Mouse (Mus musculus) MEL (cell line): ENCODE results near the gene Pradc1. TPM values are rescaled to one million over a fixed set of nuclear protein-coding genes. Genes with fewer than 3 reads are reported as not detected.

Experiments used
- DNase-seq: peaks from one replicate; pipeline ENCODE4 v3.0.0; 2011; ENCODE audit warnings: low read depth, low spot score
- H3K27ac ChIP-seq: 2 replicates; pipeline ENCODE4 v1.5.1; 2012; ENCODE audit warnings: low read depth, mild to moderate bottlenecking, control low read depth, low read length, moderate library complexity; ENCODE audit not compliant: control insufficient read depth
- H3K27me3 ChIP-seq, 2 experiments: fragments of 150-350 bp in 1 of 2; sonication (generic) in 1 of 2; 2 replicates each; pipeline ENCODE4 v1.6.1; 2012; ENCODE audit warnings: low read length in 2 of 2, mild to moderate bottlenecking in 2 of 2, improper control_type of control experiment in 1 of 2, moderate library complexity in 1 of 2; ENCODE audit not compliant: insufficient read depth in 2 of 2, control insufficient read depth in 1 of 2
- H3K36me3 ChIP-seq, 2 experiments: 2 replicates each; pipeline ENCODE4 v1.6.1; 2012 to 2014; ENCODE audit warnings: low read length in 2 of 2, improper control_type of control experiment in 1 of 2, inconsistent platforms in 1 of 2, mild to moderate bottlenecking in 1 of 2; ENCODE audit not compliant: insufficient read depth in 2 of 2, control insufficient read depth in 1 of 2
- H3K4me1 ChIP-seq, 2 experiments: fragments of 150-350 bp in 1 of 2; sonication (generic) in 1 of 2; 2 replicates each; pipeline ENCODE4 v1.6.1; 2012; ENCODE audit warnings: low read length in 2 of 2, improper control_type of control experiment in 1 of 2, mild to moderate bottlenecking in 1 of 2; ENCODE audit not compliant: insufficient read depth in 2 of 2, control insufficient read depth in 1 of 2
- H3K4me3 ChIP-seq, 2 experiments: fragments of 150-350 bp in 1 of 2; sonication (generic) in 1 of 2; 2 replicates each; pipeline ENCODE4 v1.5.1; 2012; ENCODE audit warnings: low read depth in 2 of 2, low read length in 2 of 2, mild to moderate bottlenecking in 2 of 2, moderate library complexity in 2 of 2, control low read depth in 1 of 2, improper control_type of control experiment in 1 of 2; ENCODE audit not compliant: control insufficient read depth in 1 of 2, insufficient read depth in 1 of 2
- H3K79me2 ChIP-seq: 2 replicates; pipeline ENCODE4 v1.6.1; 2012; ENCODE audit warnings: mild to moderate bottlenecking, low read length, moderate library complexity; ENCODE audit not compliant: control insufficient read depth, poor library complexity, insufficient read depth
- H3K9ac ChIP-seq: 2 replicates; pipeline ENCODE4 v1.6.1; 2012; ENCODE audit warnings: low read depth, mild to moderate bottlenecking, control low read depth, low read length, moderate library complexity; ENCODE audit not compliant: control insufficient read depth, poor library complexity, severe bottlenecking
- H3K9me3 ChIP-seq: fragments of 150-350 bp; sonication (generic); replicated peaks from 2 replicates; pipeline ENCODE4 v1.6.1; 2012; ENCODE audit warnings: mild to moderate bottlenecking, low read length, improper control_type of control experiment, moderate library complexity; ENCODE audit not compliant: insufficient read depth
- CHD1 ChIP-seq: IDR thresholded peaks from 2 replicates; pipeline ENCODE4 v1.6.1; 2012; ENCODE audit warnings: low read depth, mild to moderate bottlenecking, inconsistent platforms, low read length, improper control_type of control experiment
- CHD2 ChIP-seq: IDR thresholded peaks from 2 replicates; pipeline ENCODE4 v1.6.1; 2011; ENCODE audit warnings: low read length, improper control_type of control experiment
- CTCF ChIP-seq, 3 experiments: IDR thresholded peaks in 2 of 3; conservative IDR thresholded peaks in 1 of 3; 2 replicates each; pipeline ENCODE4 v1.5.1; 2011 to 2012; ENCODE audit warnings: low read length in 3 of 3, low read depth in 2 of 3, mild to moderate bottlenecking in 2 of 3, improper control_type of control experiment in 1 of 3, inconsistent platforms in 1 of 3, mixed read lengths in 1 of 3, moderate library complexity in 1 of 3; ENCODE audit not compliant: control insufficient read depth in 1 of 3, insufficient read depth in 1 of 3, poor library complexity in 1 of 3, severe bottlenecking in 1 of 3
- E2F4 ChIP-seq: IDR thresholded peaks from 2 replicates; pipeline ENCODE4 v1.6.1; 2011; ENCODE audit warnings: low read depth, low read length, improper control_type of control experiment, borderline replicate concordance
- ELF1 ChIP-seq: IDR thresholded peaks from 2 replicates; pipeline ENCODE4 v1.6.1; 2014; ENCODE audit warnings: low read depth, mild to moderate bottlenecking, inconsistent platforms, low read length, improper control_type of control experiment, moderate library complexity
- GATA1 ChIP-seq: IDR thresholded peaks from 2 replicates; pipeline ENCODE4 v1.6.1; 2011; ENCODE audit warnings: low read depth, low read length, improper control_type of control experiment
- HCFC1 ChIP-seq: IDR thresholded peaks from 2 replicates; pipeline ENCODE4 v1.6.1; 2012; ENCODE audit warnings: low read depth, mild to moderate bottlenecking, inconsistent platforms, low read length, improper control_type of control experiment, moderate library complexity
- MYC ChIP-seq: IDR thresholded peaks from 2 replicates; pipeline ENCODE4 v1.6.1; 2011; ENCODE audit warnings: low read depth, mild to moderate bottlenecking, low read length, improper control_type of control experiment, moderate library complexity
- NELFE ChIP-seq: IDR thresholded peaks from 2 replicates; pipeline ENCODE4 v1.6.1; 2011; ENCODE audit warnings: low read depth, low read length, improper control_type of control experiment
- USF2 ChIP-seq, 2 experiments: IDR thresholded peaks; 2 replicates each; pipeline ENCODE4 v1.6.1; 2011 to 2012; ENCODE audit warnings: improper control_type of control experiment in 2 of 2, low read length in 2 of 2, borderline replicate concordance in 1 of 2, inconsistent platforms in 1 of 2, low read depth in 1 of 2, mild to moderate bottlenecking in 1 of 2; ENCODE audit not compliant: insufficient read depth in 1 of 2
- ZKSCAN1 ChIP-seq: IDR thresholded peaks from 2 replicates; pipeline ENCODE4 v1.6.1; 2012; ENCODE audit warnings: low read depth, mild to moderate bottlenecking, inconsistent platforms, low read length, improper control_type of control experiment, moderate library complexity
- polyA plus RNA-seq, 2 experiments: library from polyadenylated mRNA; stranded (reverse) in 1 of 2; unstranded in 1 of 2; fragments of >175 nt in 1 of 2; fragments of >200 nt in 1 of 2; gene quantifications; 2 replicates each; pipeline versions ENCODE4 v1.2.1 to v1.2.4; 2012; ENCODE audit warnings: low replicate concordance in 2 of 2, low read depth in 1 of 2; ENCODE audit not compliant: insufficient read length in 2 of 2, insufficient read depth in 1 of 2, missing spikeins in 1 of 2
- total RNA-seq: library from RNA; depleted of rRNA; stranded (reverse); fragments of 300-350 nt; gene quantifications from 2 replicates; pipeline ENCODE4 v1.2.3, GENCODE M21; 2012

Gene Pradc1
- total and polyA plus RNA-seq, 3 experiments: 33.6 to 47.9 TPM; not detected in 1

DNA sequence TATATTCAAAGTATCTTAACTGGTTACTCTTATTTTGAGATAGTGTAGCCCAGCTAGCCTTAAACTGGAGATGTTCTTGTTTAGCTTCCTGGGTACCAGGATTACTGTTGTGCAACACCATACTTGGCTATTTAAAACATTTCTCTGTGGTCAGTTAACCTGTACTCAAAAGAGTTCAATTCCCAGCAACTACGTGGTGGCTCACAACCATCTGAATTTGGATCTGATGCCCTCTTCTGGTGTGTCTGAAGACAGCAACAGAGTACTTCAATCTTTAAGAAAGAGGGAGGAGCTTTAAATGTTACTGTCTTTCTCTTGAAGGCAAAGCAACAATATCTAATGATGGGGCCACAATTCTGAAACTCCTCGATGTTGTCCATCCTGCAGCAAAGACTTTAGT, 7.9 kb upstream of the Pradc1 start:
- peaks cover 28 to 33% of the 10 kb centered on the region in 2 experiments for H3K36me3 ChIP-seq

GRCm38 (mm10) chr6:85452816-85453215, 1.0 kb upstream of the Pradc1 start:
- Histone ChIP-seq H3K27ac (peak overlapping the region; percentile 70), H3K36me3 (peaks cover 5 to 44% of the 10 kb centered on the region in 2 experiments), H3K27me3 (no peaks in the 10 kb centered on the region), H3K9me3 (no peaks in the 10 kb centered on the region), H3K9ac (peak overlapping the region; percentile 81), H3K4me3 (peak overlapping the region; percentile 74 to 92), H3K4me1 (peaks cover 8 to 24% of the 10 kb centered on the region in 2 experiments; a peak in 2 of 4 replicates), H3K79me2 (peaks cover 64% of the 10 kb centered on the region)
- DNase-seq: peak; percentile 51
- TF ChIP-seq ZKSCAN1 (no peak), NELFE (no peak), USF2 (IDR thresholded peaks at IDR 0.05; ENCODE audit: borderline replicate concordance in 1 of 2, insufficient read depth in 1 of 2, low read depth in 1 of 2, low read length in 2 of 2) (no peak), MYC (no peak), HCFC1 (no peak), E2F4 (no peak), CTCF (IDR thresholded peaks at IDR 0.05 in 2 of 3, conservative IDR thresholded peaks at IDR 0.05 in 1 of 3; ENCODE audit: control insufficient read depth in 1 of 3, insufficient read depth in 1 of 3, low read depth in 2 of 3, low read length in 3 of 3, poor library complexity in 1 of 3, severe bottlenecking in 1 of 3) (no peak), CHD2 (no peak), GATA1 (no peak)

More for the DNA sequence above, 7.9 kb upstream of the Pradc1 start:
- H3K4me3 ChIP-seq: no peak overlapping the region
- no peak overlapping the region for H3K27ac ChIP-seq
- no peaks in the 10 kb centered on the region for H3K27me3 ChIP-seq
- H3K9ac ChIP-seq: no peak overlapping the region
- peaks cover 43% of the 10 kb centered on the region for H3K79me2 ChIP-seq
- peaks cover 5 to 12% of the 10 kb centered on the region in 2 experiments; a peak in 2 of 4 replicates for H3K4me1 ChIP-seq
- H3K9me3 ChIP-seq: no peaks in the 10 kb centered on the region
- peak in 1 of 3 experiments; percentile 4; a peak in 1 of 6 replicates for TF ChIP-seq CTCF (IDR thresholded peaks at IDR 0.05 in 2 of 3, conservative IDR thresholded peaks at IDR 0.05 in 1 of 3; ENCODE audit: control insufficient read depth in 1 of 3, insufficient read depth in 1 of 3, low read depth in 2 of 3, low read length in 3 of 3, poor library complexity in 1 of 3, severe bottlenecking in 1 of 3)
- no peak for TF ChIP-seq CHD2
- TF ChIP-seq, all 39 proteins: peak for 1
- DNase-seq: no peak

- Histone ChIP-seq H3K36me3 (peaks cover 3 to 44% of the 10 kb centered on the region in 2 experiments), H3K4me3 (peak overlapping the region; percentile 74 to 92)
- TF ChIP-seq CHD1 (0 out of 2 replicates have a peak, but pooled peaks have one; percentile 81), E2F4 (no peak), USF2 (IDR thresholded peaks at IDR 0.05; ENCODE audit: borderline replicate concordance in 1 of 2, insufficient read depth in 1 of 2, low read depth in 1 of 2, low read length in 2 of 2) (no peak), ELF1 (no peak)
These were observed 568 bp upstream of the Pradc1 start for GRCm38 (mm10) chr6:85452411-85452665.

More at GRCm38 (mm10) chr6:85452411-85452665, 568 bp upstream of the Pradc1 start:
- peaks cover 60% of the 10 kb centered on the region for H3K79me2 ChIP-seq
- H3K27ac ChIP-seq: peak overlapping the region; percentile 70
- peaks cover 8 to 24% of the 10 kb centered on the region in 2 experiments; a peak in 2 of 4 replicates for H3K4me1 ChIP-seq
- peak overlapping the region; percentile 81 for H3K9ac ChIP-seq
- DNase-seq: no peak
- H3K9me3 ChIP-seq: no peaks in the 10 kb centered on the region
- H3K27me3 ChIP-seq: no peaks in the 10 kb centered on the region
